Mouse (Mus musculus) heart, adult 8-10 months (tissue): ENCODE measurements around the gene Nlrp6. TPM values are rescaled to one million over a fixed set of nuclear protein-coding genes. Genes with fewer than 3 reads are reported as not detected.
"Not testable (repeated sequence)": the region's sequence is repeated elsewhere in the genome, so short reads cannot be mapped to it uniquely, and the experiment has no call there.

ENCODE experiments used
- DNase-seq: peaks from one replicate; pipeline ENCODE4 v3.0.0; 2022; ENCODE audit warnings: low spot score
- total RNA-seq, 4 experiments: library from RNA; stranded (reverse); gene quantifications; 2 replicates each; pipeline ENCODE4 v1.2.4; 2022

Gene Nlrp6
- total RNA-seq, 4 experiments from 2014 or later: not detected

- no peak for DNase-seq
These were observed 29.3 kb downstream of the Nlrp6 start, which contains the start of gene Ifitm5 for GRCm38 (mm10) chr7:140949824-140950530. Gene Ifitm5 (minus strand): TSS chr7:140950291.

GRCm38 (mm10) chr7:140951051-140951450, 30.3 kb downstream of the Nlrp6 start:
- peak; percentile 71 for DNase-seq

- DNase-seq: no peak
These were observed 31.1 kb downstream of the Nlrp6 start for GRCm38 (mm10) chr7:140951765-140952164.

DNA sequence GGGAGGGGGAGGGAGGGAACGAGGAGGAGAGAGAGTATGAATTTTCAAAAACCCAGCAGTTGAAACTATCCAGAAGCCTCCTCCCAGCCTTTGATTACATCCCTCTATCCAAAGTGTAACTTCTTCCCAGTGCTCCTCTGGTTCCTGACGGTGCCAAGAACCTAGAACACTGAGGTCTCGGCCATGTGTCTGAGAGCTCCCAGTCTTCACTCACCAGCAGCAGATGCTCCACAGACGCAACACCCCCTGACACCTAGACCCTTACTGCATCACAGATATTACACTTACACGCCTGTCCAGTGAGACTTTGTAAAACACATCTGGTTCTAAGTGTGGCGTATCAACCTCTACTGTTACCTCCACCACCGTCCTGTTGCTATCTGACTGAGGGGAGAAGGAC, 31.7 kb downstream of the Nlrp6 start:
- no peak for DNase-seq

DNA sequence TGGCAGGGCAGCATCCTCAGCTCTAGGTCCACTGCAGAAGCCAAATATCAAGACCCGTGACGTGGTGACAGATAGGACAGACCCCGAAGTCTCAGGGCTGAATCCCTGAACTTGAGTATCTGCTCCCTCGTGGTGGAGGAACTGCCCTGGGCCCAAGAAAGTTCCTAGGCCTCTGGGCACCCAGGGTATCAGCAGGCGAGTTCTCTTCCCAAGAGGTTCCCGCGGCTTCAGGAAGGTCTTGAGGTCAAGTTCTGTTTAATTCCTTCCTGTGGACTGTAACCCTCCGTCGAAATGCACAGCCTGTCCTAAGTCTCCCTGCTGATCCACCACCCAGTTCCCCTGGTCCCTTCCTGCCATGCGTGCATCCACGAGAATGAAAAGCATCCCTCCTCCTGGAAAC, 32.4 kb downstream of the Nlrp6 start:
- DNase-seq: no peak

- no peak for DNase-seq
These were observed 33.4 kb downstream of the Nlrp6 start for GRCm38 (mm10) chr7:140953800-140954732.

GRCm38 (mm10) chr7:140954733-140955071, 34.0 kb downstream of the Nlrp6 start:
- no peak for DNase-seq

GRCm38 (mm10) chr7:140955342-140955741, 34.6 kb downstream of the Nlrp6 start:
- DNase-seq: no peak

DNA sequence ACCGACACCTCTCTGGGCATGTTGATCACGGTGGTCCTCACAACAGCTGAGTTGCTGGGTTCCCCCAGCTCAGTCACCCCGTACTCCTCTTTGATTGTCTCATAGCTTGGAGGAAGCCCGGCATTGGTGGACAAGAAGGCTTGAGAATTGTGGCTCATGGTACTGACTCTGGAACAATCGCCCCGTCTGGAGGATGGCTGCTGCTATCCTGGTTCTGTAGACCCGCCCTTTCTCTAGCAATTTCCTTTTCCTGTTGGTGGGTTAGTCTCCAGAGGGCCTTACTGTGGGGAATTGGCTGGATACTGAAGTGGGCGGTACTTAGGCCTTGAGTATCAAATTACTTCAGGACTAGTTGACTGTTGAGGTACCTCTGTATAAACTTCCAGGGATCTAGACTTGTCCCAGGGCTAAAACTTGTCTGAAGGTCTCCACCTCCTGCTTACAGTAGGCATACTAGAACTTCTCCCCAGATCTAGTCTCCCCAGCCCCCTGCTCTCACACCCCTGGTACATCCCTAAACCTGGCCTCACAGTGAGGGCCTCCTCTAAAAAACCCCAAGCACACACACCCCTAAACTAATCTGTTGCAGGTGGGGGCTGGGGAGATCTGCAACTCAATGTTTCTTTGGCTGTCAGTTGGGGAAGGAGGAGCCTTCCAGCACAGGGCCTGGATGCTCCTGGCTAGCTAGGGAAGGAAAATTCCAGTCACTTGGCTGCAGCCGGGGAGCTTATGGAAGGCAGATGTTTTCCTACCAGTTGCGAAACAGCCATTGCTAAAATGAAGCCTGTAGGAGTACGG, 35.3 kb downstream of the Nlrp6 start, which contains the start of the genes Gm45717 and Ifitm2:
Gm45717 (minus strand) TSS at position 180 of the 798 bp plus-strand sequence.
Ifitm2 (minus strand) TSS at position 230 of the 798 bp plus-strand sequence.
- DNase-seq: peak; percentile 97

DNA sequence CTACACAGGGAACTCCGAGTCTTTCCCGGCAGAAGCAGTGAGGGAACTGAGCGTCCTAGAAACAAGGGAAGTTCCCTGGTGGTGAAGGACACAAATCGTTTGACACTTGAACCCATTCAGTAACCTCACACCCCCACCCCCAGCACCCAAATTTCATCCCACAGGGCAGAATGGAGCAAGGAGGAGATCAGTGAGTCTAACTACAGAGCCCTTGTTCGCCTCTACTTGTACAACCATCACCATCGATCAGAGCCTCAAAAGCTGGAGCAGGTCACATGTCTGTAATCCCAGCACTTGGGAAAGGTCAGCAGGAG, 35.8 kb downstream of the Nlrp6 start:
- no peak for DNase-seq

- peak; percentile 74 for DNase-seq
These were observed 38.6 kb downstream of the Nlrp6 start for GRCm38 (mm10) chr7:140959181-140959901.

GRCm38 (mm10) chr7:140960026-140960425, 39.3 kb downstream of the Nlrp6 start:
- no peak for DNase-seq

DNA sequence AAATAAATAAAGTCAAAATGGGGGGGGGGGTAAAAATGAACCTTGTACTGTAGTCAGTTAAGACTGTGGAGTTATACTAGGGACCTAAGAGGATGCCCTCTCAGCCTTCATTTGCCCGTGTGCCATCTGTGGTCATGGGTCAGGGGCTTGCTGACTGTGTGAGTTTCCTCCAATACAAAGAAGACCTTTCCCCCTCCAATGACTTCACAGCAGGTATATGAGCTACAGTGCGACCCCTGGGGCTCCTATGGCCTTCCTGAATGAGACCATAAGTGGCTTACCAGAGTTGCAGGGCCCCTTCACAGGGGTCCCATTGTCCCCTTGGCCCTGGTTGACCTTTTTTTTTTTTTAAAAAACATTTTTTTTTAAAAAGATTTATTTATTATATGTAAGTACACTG, 40.7 kb downstream of the Nlrp6 start:
- DNase-seq: no peak

DNA sequence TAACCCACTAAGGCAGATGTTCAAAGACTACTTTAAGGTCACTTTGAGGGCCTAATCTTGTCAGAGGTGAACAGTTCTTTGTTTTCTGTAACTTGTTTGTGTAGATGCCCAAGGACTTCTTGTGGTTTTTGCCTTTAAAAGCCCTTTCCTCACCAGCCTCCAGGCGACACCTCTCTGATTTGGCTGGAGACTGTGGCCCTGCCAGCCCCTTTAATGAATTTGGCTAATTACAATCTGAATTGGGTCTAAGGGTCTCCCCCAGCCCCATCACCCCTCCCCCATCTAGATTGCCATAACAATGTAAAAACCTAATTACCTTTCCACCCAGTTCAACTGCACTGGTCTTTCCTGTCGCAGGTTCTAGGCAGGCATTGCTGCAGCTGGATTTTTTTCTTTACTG, 42.0 kb downstream of the Nlrp6 start:
- no peak for DNase-seq

DNA sequence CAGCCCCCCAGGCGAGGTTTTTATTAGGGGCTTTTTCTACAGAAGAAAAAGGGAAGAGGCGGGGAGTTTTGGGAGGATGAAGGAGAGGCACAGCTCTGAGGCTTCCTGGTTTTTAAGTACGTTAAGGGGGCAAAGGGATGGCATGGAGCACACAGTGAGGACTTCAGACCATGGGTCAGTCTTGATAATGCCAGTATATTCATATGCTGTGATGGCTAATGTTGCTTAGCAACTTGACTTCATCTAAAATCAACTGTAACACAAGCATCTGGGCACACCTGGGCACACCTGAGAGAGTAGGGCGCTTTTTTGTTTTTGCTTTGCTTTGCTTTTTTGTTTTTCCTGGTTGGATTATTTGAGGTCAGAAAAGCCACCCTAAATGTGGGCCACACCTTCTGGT, 46.2 kb downstream of the Nlrp6 start, which contains the start of gene Ifitm1:
Ifitm1 (plus strand) TSS at position 301 of the 400 bp plus-strand sequence.
- DNase-seq: no peak

DNA sequence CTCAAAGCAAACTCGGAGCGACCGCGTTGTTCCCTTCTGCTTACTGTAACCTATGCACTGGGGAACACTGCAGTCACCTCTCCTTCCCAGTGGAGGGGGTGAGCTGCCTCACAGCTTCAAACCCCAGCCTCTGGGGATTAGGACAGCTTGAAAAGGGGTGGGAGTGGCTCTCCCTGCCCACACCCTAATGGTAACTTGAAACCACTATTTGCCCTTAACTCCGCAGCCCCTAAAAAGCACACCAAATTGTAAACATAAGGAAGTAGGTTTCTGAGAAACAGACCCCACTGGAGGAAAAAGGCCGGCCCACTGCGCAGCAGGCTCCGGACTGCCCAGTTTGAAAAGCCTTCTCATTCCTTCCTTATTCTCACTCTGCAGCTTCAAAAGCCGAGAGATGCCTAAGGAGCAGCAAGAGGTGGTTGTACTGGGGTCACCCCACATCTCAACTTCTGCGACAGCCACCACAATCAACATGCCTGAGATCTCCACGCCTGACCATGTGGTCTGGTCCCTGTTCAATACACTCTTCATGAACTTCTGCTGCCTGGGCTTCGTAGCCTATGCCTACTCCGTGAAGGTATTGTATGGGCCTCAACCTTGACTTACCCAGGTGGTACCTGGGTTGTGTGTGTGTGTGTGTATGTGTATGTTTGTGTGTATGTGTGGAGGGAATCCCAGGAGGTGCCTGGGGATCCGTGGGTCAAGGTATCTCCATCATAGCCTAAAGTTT, 47.3 kb downstream of the Nlrp6 start:
- no peak for DNase-seq

DNA sequence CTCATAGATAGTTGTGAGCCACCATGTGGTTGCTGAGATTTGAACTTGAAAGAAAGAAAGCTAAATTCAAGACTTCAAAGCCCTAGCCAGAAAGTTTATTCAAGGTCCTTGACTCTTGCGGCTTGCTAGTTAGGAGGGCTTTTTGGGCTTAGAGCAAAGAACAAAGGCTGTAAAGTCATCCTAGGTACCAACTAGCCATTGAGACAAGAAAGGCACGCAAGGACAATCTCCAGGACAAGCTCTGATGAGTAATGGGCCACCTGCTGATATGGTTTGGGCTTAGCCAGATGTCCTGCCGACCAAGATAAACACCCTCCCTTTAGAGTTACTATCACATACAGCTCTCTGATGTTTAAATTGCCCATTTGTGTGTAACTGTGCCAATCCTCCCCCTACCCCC, 48.0 kb downstream of the Nlrp6 start:
- not testable (repeated sequence) for DNase-seq

DNA sequence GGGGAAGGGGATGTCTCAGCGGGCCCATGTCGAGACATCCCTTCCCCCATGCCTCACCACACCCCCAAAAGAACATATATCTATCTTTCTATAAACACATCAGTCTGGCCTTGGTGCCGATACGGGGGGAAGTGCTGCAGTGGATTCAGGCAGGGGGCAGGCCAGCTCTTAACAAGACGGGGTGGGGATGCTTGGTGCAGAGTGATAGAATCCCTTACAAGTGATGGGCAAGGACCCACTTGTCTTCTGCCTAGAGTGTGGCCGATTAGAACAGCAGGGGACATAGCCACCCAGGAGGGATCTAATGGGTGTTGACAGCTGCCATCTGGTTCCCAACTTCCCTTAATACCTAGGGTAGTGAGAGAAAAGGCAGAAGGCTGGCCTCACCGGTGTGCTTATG, 50.2 kb downstream of the Nlrp6 start:
- no peak for DNase-seq

- DNase-seq: peak; percentile 56
These were observed 50.9 kb downstream of the Nlrp6 start for GRCm38 (mm10) chr7:140971479-140972171.
